Mouse (Mus musculus): ENCODE results near the gene Ccnf. TPM values are rescaled to one million over a fixed set of nuclear protein-coding genes. Genes with fewer than 3 reads are reported as not detected.
A peak's percentile ranks its signal among the peaks of the same experiment; 100 is the strongest.

Gene Ccnf
- total RNA-seq, 2 experiments from 2014 or later, result 23.3 to 25.5 TPM

GRCm38 (mm10) chr17:24225851-24226250, 25.4 kb downstream of the Ccnf start:
- DNase-seq (ENCODE audit: low spot score in 2 of 2), result no peak

DNA sequence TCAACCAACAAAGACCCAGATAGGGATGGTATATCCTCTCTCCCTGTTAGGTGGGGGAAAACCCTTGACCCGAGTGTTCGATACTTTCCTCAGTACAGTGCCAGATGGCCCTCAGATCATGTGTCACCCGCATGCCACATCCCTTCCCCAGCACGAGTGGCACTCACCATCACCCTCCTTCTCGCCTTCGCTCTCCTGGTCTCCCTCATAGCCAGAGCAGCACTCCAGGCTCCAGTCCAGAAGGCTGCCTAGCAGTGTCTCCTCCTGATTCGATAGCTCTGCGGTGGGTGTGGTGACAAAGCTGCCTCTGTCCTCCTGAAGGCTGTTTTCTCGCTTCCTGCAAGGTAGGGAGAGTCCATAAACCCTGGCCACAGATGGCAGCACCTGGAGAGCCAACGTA, 26.5 kb downstream of the Ccnf start:
- no peak for DNase-seq (ENCODE audit: low spot score in 2 of 2)

- DNase-seq (ENCODE audit: low spot score in 2 of 2), result no peak
These were observed 27.8 kb downstream of the Ccnf start for GRCm38 (mm10) chr17:24223513-24223912.

GRCm38 (mm10) chr17:24222653-24223052, 28.6 kb downstream of the Ccnf start:
- DNase-seq (ENCODE audit: low spot score in 2 of 2), result no peak

- peak; percentile 73 to 88 for DNase-seq (ENCODE audit: low spot score in 2 of 2)
These were observed 30.6 kb downstream of the Ccnf start, which contains the start of gene Tedc2 for GRCm38 (mm10) chr17:24220435-24221411. TSS of gene Tedc2 (minus strand) at chr17:24220851.

DNA sequence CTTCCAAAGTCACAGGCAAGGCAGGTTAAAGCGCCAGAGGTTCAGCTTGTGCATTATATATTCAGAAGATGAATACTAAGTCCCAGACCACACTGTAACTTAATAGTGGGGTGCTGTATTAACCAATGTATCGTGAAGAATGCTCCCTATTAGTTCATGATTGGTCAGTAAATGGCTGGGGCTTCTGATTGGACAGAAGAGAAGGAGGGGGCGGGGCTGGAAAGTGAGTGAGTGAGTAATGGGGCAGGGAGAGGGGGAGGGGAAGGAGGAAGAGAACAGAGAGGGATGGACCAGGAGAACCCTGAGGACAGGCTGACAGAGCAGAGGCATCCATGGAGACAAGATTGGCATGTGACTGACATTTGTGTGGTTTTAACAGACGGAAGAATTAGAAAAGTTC, 34.4 kb downstream of the Ccnf start:
- DNase-seq (ENCODE audit: low spot score in 2 of 2), result no peak

- no peak for DNase-seq (ENCODE audit: low spot score in 2 of 2)
These were observed 38.1 kb downstream of the Ccnf start for GRCm38 (mm10) chr17:24213186-24213585.

GRCm38 (mm10) chr17:24212441-24213018, 38.8 kb downstream of the Ccnf start:
- no peak for DNase-seq (ENCODE audit: low spot score in 2 of 2)

DNA sequence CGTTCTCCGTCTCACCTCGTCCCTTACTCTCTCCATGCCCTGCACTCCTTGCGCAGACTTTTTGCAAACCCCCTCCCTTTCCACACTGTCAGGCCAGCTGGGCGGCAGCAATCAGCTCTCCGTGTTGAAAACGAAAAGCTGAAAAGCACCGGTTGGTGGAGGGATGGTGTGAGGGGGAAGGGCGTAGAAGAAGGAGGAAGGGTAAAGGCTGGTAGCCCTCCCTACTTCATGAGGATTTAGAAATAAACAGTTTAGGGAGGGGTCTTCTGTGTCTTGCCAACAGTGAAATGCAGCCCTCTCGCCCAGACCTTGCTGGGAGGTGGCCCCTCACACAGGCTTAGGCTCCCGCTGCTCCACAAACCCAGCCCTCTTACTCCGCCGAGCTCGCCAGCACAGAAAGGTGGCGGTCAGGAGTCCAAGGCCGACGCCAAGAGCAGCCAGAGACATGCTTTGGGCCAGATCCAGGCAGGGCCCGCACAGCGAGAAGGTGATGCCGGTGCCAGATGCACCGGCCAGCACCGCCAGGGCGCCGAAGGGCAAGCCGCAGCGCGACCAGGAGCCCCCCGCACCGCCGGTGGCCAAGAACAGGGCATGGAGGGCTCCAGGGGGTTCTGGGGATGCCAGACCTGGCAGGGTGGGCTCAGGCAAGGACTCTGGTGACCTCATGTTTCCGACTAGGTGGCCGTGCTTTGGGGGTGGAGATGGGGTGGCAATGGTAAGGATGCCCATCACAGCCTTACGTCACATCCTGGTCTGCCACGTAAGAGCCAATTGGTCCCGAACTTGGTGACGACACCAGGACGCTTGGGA, 39.4 kb downstream of the Ccnf start:
- DNase-seq (ENCODE audit: low spot score in 2 of 2), result peak in 1 of 2 experiments; percentile 38

- no peak for DNase-seq (ENCODE audit: low spot score in 2 of 2)
These were observed 40.7 kb downstream of the Ccnf start for GRCm38 (mm10) chr17:24210591-24210990.

DNA sequence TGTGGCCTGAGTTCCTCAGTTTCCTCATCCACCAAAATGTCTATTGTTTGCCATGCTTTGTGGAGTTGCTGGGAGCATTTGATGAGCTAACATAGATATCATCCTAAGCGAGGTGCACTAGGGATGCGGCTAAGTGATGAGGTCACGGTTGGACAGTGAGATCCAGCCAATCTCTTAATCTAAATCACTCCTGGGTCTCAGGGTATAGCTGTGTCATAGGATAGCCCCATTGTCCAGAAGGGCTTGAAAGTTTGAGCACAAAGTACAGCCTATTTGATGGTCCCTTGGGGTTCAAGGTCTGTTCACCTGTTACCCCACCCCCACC, 41.4 kb downstream of the Ccnf start:
- no peak for DNase-seq (ENCODE audit: low spot score in 2 of 2)

GRCm38 (mm10) chr17:24209043-24209915, 42.0 kb downstream of the Ccnf start, which contains the start of gene Ntn3:
TSS of gene Ntn3 (minus strand) at chr17:24209531.
- DNase-seq (ENCODE audit: low spot score in 2 of 2), result peak in 1 of 2 experiments; percentile 24

GRCm38 (mm10) chr17:24208641-24209042, 42.6 kb downstream of the Ccnf start:
- no peak for DNase-seq (ENCODE audit: low spot score in 2 of 2)

GRCm38 (mm10) chr17:24207768-24208640, 43.3 kb downstream of the Ccnf start:
- no peak for DNase-seq (ENCODE audit: low spot score in 2 of 2)

DNA sequence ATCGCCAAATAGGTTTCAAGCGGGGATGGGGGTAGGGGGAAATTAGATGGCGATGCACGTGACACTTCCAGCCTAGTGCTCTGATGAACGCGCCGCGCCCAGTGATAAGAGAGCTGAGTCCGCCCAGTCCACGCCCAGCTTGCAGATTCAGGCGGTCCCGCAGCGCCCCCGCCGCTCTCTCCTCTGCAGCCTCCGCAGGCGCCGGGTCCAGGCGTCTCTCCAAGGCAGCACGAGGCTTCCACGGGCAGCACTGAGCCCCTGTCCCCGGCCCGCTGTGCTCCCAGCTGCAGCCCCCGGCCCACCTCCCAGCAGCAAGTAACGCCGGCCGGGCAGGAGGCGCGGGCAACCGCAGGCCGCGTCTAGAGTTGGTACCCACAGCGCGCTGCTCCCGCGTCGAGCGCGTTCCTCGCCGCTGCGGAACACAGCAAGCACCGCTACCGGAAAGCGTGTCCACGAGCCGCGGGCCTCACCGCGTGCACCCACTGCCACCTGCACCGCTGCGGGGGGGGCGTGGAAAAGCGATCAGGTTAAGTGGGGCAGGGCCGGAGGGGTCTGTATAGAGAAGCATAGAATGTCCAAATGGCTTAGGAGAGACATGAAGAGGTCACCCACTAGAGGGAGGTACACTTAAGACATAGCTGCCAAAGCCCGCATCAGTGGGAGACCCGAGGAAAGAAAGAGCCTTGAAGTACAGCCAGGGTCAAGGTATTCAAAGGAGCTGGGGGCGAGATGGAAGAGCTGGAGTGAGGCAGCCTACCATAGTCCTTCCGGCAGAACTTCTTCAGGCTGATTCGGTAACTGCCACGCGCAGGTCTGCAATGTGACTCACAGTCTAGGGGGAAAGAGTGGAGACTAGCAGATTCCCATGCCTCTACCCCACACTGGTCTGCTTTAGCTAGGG, 44.6 kb downstream of the Ccnf start:
- no peak for DNase-seq (ENCODE audit: low spot score in 2 of 2)

DNA sequence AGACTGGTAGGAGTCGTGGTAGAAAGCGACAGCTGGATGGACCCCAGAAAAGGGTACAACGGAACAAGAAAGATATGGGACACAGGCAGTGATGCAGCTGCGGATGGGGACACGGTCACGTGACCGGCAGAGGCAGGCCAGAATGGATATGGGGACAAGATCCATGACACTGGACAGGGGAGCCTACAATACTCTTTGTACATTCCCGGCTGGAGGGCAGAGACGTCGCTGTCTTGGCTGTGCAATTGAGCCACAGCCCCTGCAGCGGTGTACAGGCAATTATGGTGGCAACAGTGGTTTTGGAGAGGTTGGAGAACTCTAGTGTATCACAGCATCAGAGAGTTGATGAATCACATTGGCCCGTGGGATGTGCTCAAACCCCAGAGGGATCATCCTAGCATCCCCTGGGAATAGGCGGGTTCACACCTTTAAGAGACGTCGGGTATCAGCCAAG, 45.3 kb downstream of the Ccnf start:
- DNase-seq (ENCODE audit: low spot score in 2 of 2), result no peak

DNA sequence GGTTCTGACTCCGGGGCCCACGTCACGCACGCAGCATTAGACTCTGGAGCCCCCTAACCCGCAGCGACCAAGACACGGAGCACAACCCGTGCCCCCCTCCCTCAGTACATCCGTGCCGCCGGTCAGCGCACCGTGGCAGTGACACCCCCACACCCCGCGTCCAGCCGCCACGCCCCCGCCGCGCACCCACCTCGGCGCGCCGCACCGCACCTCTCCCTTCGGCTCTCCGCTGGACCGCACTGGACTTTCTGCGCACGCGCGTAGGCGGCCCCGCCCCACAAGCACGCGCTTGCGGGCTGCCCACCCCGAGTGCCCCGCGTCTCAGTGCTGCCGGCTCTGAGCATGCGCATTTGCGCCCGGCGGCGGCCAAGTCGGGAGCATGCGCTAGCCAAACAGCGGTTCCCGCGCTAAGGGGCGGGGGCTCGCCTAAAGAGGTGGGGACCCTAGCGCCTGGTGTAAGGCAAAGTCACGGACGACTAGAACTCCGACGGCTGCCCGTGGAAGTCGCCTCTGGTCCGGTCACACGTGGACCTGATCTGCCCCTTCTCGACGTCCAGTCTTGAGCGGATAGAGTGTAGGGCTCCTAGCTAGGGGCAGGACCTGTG, 45.9 kb downstream of the Ccnf start, which contains the start of gene Tbc1d24:
Tbc1d24 (minus strand) TSS at position 279 of the 605 bp plus-strand sequence.
- DNase-seq (ENCODE audit: low spot score in 2 of 2), result peak; percentile 83 to 84

DNA sequence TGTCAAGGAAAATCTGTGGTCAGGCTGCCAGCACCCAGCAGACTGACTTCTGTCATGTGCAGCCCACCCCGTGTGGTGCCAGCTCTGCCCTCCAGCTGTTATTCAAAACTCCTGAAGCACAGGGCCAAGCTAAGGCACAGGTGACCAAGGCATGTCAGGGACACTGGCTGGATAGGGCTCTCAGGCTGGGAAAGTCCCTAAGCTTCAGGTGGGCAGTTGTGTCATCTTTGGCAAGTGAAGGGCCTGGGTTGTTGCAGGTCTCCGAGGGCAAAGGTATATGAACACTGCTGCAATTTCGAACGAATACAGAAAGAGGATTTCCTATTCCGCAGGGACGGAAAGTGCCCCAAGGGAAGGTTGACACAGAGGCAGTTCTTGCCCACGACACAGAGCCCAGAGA, 46.4 kb downstream of the Ccnf start:
- no peak for DNase-seq (ENCODE audit: low spot score in 2 of 2)
